Mouse (Mus musculus) left cerebral cortex, postnatal 4 days (tissue): ENCODE data around the gene Olfr12. TPM values are rescaled to one million over a fixed set of nuclear protein-coding genes. Genes with fewer than 3 reads are reported as not detected.

Experiments used
- DNase-seq: peaks from one replicate; pipeline ENCODE4 v3.0.0-alpha.2; 2022
- intact Hi-C: fragments of 180-260 bp; cut with DNase I; formaldehyde crosslinking; loops from one replicate; pipeline ENCODE4 v1.15.1; 2025
- total RNA-seq, 2 experiments: library from RNA; stranded (reverse); gene quantifications; 2 replicates each; pipeline ENCODE4 v1.2.3; 2021

The Olfr12 gene
- total RNA-seq, 2 experiments from 2014 or later, result not detected

- intact Hi-C loops, result no loop called here
Measured at GRCm38 (mm10) chr1:92638736-92639135, 21.1 kb downstream of the Olfr12 start.

GRCm38 (mm10) chr1:92640393-92640792, 22.8 kb downstream of the Olfr12 start:
- no peak for DNase-seq
- intact Hi-C loops, result no loop called here

More at GRCm38 (mm10) chr1:92638736-92639135, 21.1 kb downstream of the Olfr12 start:
- DNase-seq, result no peak

- peak; percentile 90 for DNase-seq
- intact Hi-C loops, result no loop called here
Measured at GRCm38 (mm10) chr1:92641514-92642272, 24.1 kb downstream of the Olfr12 start, which contains the start of gene Cops9. Gene Cops9 (minus strand): TSS chr1:92641985.

GRCm38 (mm10) chr1:92643691-92644090, 26.1 kb downstream of the Olfr12 start:
- intact Hi-C loops, result no loop called here
- DNase-seq, result no peak

DNA sequence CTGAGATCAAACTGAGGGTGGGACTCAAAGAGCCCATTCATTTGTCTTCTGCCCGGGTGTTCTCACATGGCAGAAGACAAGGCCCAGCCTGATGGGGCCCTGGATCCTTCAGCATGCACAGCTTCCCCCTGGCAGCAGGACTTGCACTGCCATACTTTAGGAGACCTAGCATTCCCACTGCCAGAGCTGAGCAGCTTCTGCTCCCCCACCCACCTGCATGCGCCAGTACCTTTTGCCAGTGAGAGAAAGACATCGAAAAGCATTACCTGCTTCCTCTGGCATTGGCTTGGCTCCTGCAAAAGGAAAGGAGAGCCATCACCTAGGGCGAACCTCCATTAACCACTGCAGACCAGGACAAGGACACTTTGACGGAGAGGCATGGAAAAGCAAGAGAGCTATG, 27.3 kb downstream of the Olfr12 start:
- intact Hi-C loops, result loop anchor here (5.0 kb wide), 2 partner anchors 123 to 187 kb away; partner anchors contain the start of gene Gpc1
- no peak for DNase-seq

DNA sequence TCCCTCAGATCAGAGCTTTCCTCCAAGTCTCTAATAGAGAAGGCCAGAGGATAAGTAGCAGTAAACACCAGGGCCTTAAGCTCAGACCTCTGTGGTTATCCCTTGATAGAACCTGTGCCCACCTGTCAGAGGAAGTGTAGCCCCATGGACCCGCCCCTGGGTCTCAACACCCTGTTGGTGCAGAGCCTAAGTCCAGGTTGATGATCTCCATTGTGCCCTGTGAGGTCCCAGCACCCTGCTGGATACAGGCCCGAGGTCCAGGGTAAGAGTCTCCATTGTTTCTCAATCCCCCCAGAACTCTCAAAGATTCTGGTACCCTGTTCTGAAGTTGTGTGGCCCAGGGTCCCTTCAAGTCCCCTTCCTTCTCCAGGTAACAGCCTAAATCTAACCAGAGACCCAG, 28.5 kb downstream of the Olfr12 start:
- intact Hi-C loops, result loop anchor here (5.0 kb wide), 2 partner anchors 124 to 186 kb away; partner anchors contain the start of gene Gpc1
- DNase-seq, result no peak

DNA sequence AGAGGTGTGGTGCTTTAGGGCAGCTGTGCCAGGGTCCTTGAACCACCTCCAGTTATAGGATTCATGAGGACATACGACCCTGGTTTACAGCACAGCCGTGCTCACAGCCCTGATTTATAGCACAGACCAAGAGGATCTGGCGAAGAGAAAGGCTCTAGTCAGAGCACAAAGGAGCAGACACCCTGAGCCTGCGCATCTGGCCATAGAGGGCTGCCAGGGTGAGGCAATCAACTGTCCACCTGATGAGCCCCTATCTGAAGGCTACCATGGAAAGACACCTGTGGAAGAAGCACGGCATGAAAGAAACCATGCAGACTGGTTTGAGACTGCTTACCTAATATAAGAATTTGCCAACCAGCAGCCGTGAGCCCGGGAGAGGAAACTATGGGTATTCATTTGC, 29.0 kb downstream of the Olfr12 start:
- intact Hi-C loops, result loop anchor here (5.0 kb wide), 2 partner anchors 124 to 186 kb away; partner anchors contain the start of gene Gpc1
- DNase-seq, result no peak

- intact Hi-C loops, result loop anchor here (5.0 kb wide), 2 partner anchors 125 to 185 kb away; partner anchors contain the start of gene Gpc1
- no peak for DNase-seq
Measured at GRCm38 (mm10) chr1:92647026-92647425, 29.4 kb downstream of the Olfr12 start.

- DNase-seq, result peak; percentile 85
- intact Hi-C loops, result loop anchor here (5.0 kb wide), 2 partner anchors 125 to 185 kb away; partner anchors contain the start of gene Gpc1
Measured at GRCm38 (mm10) chr1:92647752-92648151, 30.2 kb downstream of the Olfr12 start.

DNA sequence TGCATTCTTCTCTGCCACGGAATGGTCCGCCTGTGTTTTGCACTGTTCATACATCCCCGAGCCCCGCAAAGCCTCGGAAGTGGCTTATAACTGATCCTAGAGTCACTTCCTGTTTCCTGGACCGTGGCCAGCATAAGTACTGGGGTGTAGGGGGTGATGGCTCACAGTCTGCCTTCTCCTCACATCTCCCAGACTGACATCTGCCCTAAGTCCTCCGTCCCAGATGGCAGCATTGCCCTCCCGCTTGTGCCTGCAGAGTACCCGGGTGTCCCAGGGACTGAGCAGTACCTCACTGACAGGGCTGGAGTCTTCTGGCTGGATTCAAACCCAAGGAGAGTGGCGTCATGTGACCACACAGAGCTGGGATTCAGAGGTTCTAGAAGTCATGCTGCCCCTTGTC, 30.6 kb downstream of the Olfr12 start:
- DNase-seq, result no peak

GRCm38 (mm10) chr1:92648673-92649072, 31.1 kb downstream of the Olfr12 start, which contains the start of gene Otos:
Gene Otos (minus strand): TSS chr1:92648841.
- intact Hi-C loops, result loop anchor here (5.0 kb wide), 2 partner anchors 126 to 184 kb away; partner anchors contain the start of gene Gpc1

More for the DNA sequence above, 30.6 kb downstream of the Olfr12 start:
- intact Hi-C loops, result loop anchor here (5.0 kb wide), 2 partner anchors 126 to 184 kb away; partner anchors contain the start of gene Gpc1

GRCm38 (mm10) chr1:92651467-92651866, 33.9 kb downstream of the Olfr12 start:
- DNase-seq, result no peak
- intact Hi-C loops, result no loop called here

More at GRCm38 (mm10) chr1:92648673-92649072, 31.1 kb downstream of the Olfr12 start, which contains the start of gene Otos:
- peak; percentile 79 for DNase-seq

GRCm38 (mm10) chr1:92653179-92653578, 35.6 kb downstream of the Olfr12 start:
- intact Hi-C loops, result no loop called here
- DNase-seq, result no peak

DNA sequence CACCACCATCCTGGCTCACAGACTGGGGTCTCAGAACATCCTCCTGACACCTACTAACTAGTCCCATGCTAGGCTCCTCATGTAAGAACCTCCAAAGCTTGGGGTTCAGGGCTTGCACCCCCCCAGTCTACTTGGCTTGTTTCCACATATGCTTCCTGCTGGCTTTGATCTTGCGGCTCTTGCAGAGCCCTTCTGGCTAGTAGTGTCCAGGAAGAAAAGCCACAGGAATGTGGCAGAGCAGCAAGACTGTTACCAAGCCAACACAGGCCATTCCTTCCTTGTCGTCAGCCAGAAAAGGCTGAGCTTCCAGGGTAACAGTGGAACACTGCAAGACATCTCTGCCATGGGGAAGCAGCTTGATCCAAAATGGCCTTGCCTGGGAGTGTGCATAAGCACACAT, 37.1 kb downstream of the Olfr12 start:
- DNase-seq, result no peak
- intact Hi-C loops, result no loop called here

- intact Hi-C loops, result no loop called here
- DNase-seq, result no peak
Measured at GRCm38 (mm10) chr1:92657025-92657820, 39.6 kb downstream of the Olfr12 start.

GRCm38 (mm10) chr1:92659392-92659791, 41.8 kb downstream of the Olfr12 start:
- intact Hi-C loops, result no loop called here
- DNase-seq, result no peak

GRCm38 (mm10) chr1:92667106-92667505, 49.5 kb downstream of the Olfr12 start:
- intact Hi-C loops, result no loop called here
- DNase-seq, result peak; percentile 66

GRCm38 (mm10) chr1:92669430-92669829, 51.8 kb downstream of the Olfr12 start:
- intact Hi-C loops, result no loop called here
- no peak for DNase-seq

GRCm38 (mm10) chr1:92671326-92671725, 53.7 kb downstream of the Olfr12 start:
- intact Hi-C loops, result no loop called here
- DNase-seq, result no peak
